Mouse (Mus musculus): ENCODE measurements at regions not wholly inside any gene's neighbourhood (a gene's known extent, or its start where the extent isn't known, plus 50 kb on each side); places are given as distances from the start of the nearest gene placed in this dataset.

- TF ChIP-seq GATA1 (IDR thresholded peaks at IDR 0.05; ENCODE audit: borderline replicate concordance, low read length) = no peak
- TF ChIP-seq FLI1 (IDR thresholded peaks at IDR 0.05; ENCODE audit: low read length) = no peak
These were observed 174.9 kb downstream of the Fzd1 start for GRCm38 (mm10) chr5:4582702-4583475.
